8 mouse cellular contexts compared by ENCODE assay signal in genomic region chr7:79465461-79466044, GRCm38 (mm10). TPM values are rescaled to one million over a fixed set of nuclear protein-coding genes. Genes with fewer than 3 reads are reported as not detected.
DNase-seq lines count a peak whose midpoint lies in the region; ATAC-seq and TF ChIP-seq lines count a peak whose summit lies in the region.

No protein-coding gene starts in this region.

- H3K9ac ChIP-seq in heart, embryonic 16.5 days (ENCODE audit: low read length), result peak overlapping the region; percentile 83
- H3K9ac ChIP-seq in forebrain, embryonic 16.5 days (replicated peaks; ENCODE audit: low read depth, low read length), result peak overlapping the region; percentile 83
- H3K9ac ChIP-seq in neural tube, embryonic 13.5 days, result peak overlapping the region; percentile 86

- DNase-seq in heart, postnatal 36 days, result no peak
- DNase-seq in CD4-positive, CD25-positive, alpha-beta regulatory T cell, adult 2 months (ENCODE audit: low read depth, low spot score), result peak; percentile 74
- DNase-seq in liver, result peak; percentile 64
- no peak for DNase-seq in gastrocnemius, adult 18-20 months (ENCODE audit: low spot score)

- peaks cover 21% of the 10 kb centered on the region for H3K4me1 ChIP-seq in heart, embryonic 16.5 days (ENCODE audit: control insufficient read depth, insufficient read depth, low read length)
- H3K4me1 ChIP-seq in bone marrow macrophage, adult 2 months (ENCODE audit: control insufficient read depth, insufficient read depth, low read length), result peaks cover 19% of the 10 kb centered on the region
- H3K4me1 ChIP-seq in forebrain, embryonic 16.5 days (replicated peaks; ENCODE audit: control insufficient read depth, insufficient read depth, low read length), result peaks cover 30% of the 10 kb centered on the region
- H3K4me1 ChIP-seq in neural tube, embryonic 13.5 days (replicated peaks), result peaks cover 42% of the 10 kb centered on the region

- no peaks in the 10 kb centered on the region for H3K27me3 ChIP-seq in heart, embryonic 16.5 days (ENCODE audit: control insufficient read depth, insufficient read depth, low read length)
- H3K27me3 ChIP-seq in forebrain, embryonic 16.5 days (replicated peaks; ENCODE audit: control insufficient read depth, insufficient read depth, low read length), result no peaks in the 10 kb centered on the region
- H3K27me3 ChIP-seq in neural tube, embryonic 13.5 days, result peaks cover 8% of the 10 kb centered on the region; the same call in 1 of the 2 replicates

- no peak for TF ChIP-seq CTCF in bone marrow macrophage, adult 2 months (IDR thresholded peaks at IDR 0.05; ENCODE audit: low read depth, low read length)

- intact Hi-C loops in heart, postnatal 36 days (cut with DNase I), result loop anchor here (5.0 to 10.0 kb wide), 4 partner anchors 73 to 221 kb away; partner anchors contain the start of genes Abhd2 and Fanci

- H3K9me3 ChIP-seq in heart, embryonic 16.5 days (replicated peaks; ENCODE audit: control insufficient read depth, low read length), result no peaks in the 10 kb centered on the region
- no peaks in the 10 kb centered on the region for H3K9me3 ChIP-seq in forebrain, embryonic 16.5 days (ENCODE audit: control insufficient read depth, low read length)
- H3K9me3 ChIP-seq in neural tube, embryonic 13.5 days, result no peaks in the 10 kb centered on the region

- under 1% methylated on average over 45 of the region's 47 CpGs for WGBS in heart, embryonic 16.5 days
- under 1% methylated on average over 46 of the region's 47 CpGs for WGBS in forebrain, embryonic 16.5 days
- WGBS in neural tube, embryonic 13.5 days, result under 1% methylated on average over 28 of the region's 47 CpGs

- TF ChIP-seq POLR2A in bone marrow macrophage, adult 2 months (IDR thresholded peaks at IDR 0.05; ENCODE audit: borderline replicate concordance, low read depth, low read length), result no peak

- H3K36me3 ChIP-seq in heart, embryonic 16.5 days (ENCODE audit: control insufficient read depth, insufficient read depth), result peaks cover 20% of the 10 kb centered on the region
- peaks cover 11% of the 10 kb centered on the region for H3K36me3 ChIP-seq in forebrain, embryonic 16.5 days (ENCODE audit: control insufficient read depth, insufficient read depth)
- peaks cover 24% of the 10 kb centered on the region for H3K36me3 ChIP-seq in neural tube, embryonic 13.5 days

- peak; percentile 47 for ATAC-seq in heart, embryonic 16.5 days (replicated peaks; ENCODE audit: extremely low read depth, insufficient read depth, low FRiP score)
- ATAC-seq in forebrain, embryonic 16.5 days, result peak; percentile 0; the same call in 1 of the 2 replicates
- peak; percentile 59 for ATAC-seq in neural tube, embryonic 13.5 days (ENCODE audit: low read depth)

- peak overlapping the region; percentile 96 for H3K4me2 ChIP-seq in heart, embryonic 16.5 days (ENCODE audit: low read depth, low read length)
- H3K4me2 ChIP-seq in forebrain, embryonic 16.5 days (ENCODE audit: low read length), result peak overlapping the region; percentile 64
- peak overlapping the region; percentile 93 for H3K4me2 ChIP-seq in neural tube, embryonic 13.5 days

- H3K27ac ChIP-seq in heart, embryonic 16.5 days (ENCODE audit: low read length), result peak overlapping the region; percentile 87
- peak overlapping the region; percentile 74 for H3K27ac ChIP-seq in bone marrow macrophage, adult 2 months (ENCODE audit: insufficient read depth, low read depth, low read length)
- peak overlapping the region; percentile 84 for H3K27ac ChIP-seq in forebrain, embryonic 16.5 days (ENCODE audit: low read length)
- peak overlapping the region; percentile 90 for H3K27ac ChIP-seq in neural tube, embryonic 13.5 days (replicated peaks)

- peak overlapping the region; percentile 89 for H3K4me3 ChIP-seq in heart, embryonic 16.5 days (ENCODE audit: low read length)
- peak overlapping the region; percentile 83 for H3K4me3 ChIP-seq in bone marrow macrophage, adult 2 months (ENCODE audit: insufficient read depth, low read length)
- H3K4me3 ChIP-seq in forebrain, embryonic 16.5 days (replicated peaks; ENCODE audit: low read length), result peak overlapping the region; percentile 87
- peak overlapping the region; percentile 86 for H3K4me3 ChIP-seq in neural tube, embryonic 13.5 days

RNA-seq across cellular contexts. Expression of gene Polg, which starts 0.6 kb away (rescaled TPM):
- 27.8 and 32.5 TPM in 2 replicates for polyA plus RNA-seq in heart, embryonic 16.5 days (2015; fragmentation: Nextera tagmentation; extraction: Ambion mirVana)
- total RNA-seq in heart, postnatal 36 days (2021), result 10 to 100 TPM; 58.9 to 60.7 TPM
- polyA plus RNA-seq in bone marrow macrophage, adult 2 months (2012; ENCODE audit: insufficient read depth, insufficient read length, missing spikeins), result 54.2 and 56.9 TPM in 2 replicates
- polyA plus RNA-seq in forebrain, embryonic 16.5 days (2015; fragmentation: Nextera tagmentation; extraction: Ambion mirVana), result 29.5 and 34.6 TPM in 2 replicates
- 28.2 and 28.6 TPM in 2 replicates for polyA plus RNA-seq in neural tube, embryonic 13.5 days (2015; fragmentation: Nextera tagmentation; extraction: Ambion mirVana)
- 10 to 100 TPM; 30.8 to 31.4 TPM for total RNA-seq in gastrocnemius, adult 18-20 months (2021)

Comparison
In these comparisons a context has a peak if more than half of its experiments do, and no peak if none do; other contexts are left out.
1. ATAC-seq: peak in every context shown above with its lines; median percentile 59 in neural tube, embryonic 13.5 days; 47 in heart, embryonic 16.5 days; 0 in forebrain, embryonic 16.5 days.
2. DNase-seq: peak in CD4-positive, CD25-positive, alpha-beta regulatory T cell, adult 2 months (single experiment) and liver (single experiment); none in heart, postnatal 36 days (0 of 2) and gastrocnemius, adult 18-20 months (single experiment).
3. Peak in every context shown above with its lines, with median percentiles within 50 percentile points of each other: H3K27ac ChIP-seq, H3K4me2 ChIP-seq, H3K4me3 ChIP-seq and H3K9ac ChIP-seq.